Mouse (Mus musculus) intestine, embryonic 15.5 days (tissue): ENCODE data around the gene Rcor3. TPM values are rescaled to one million over a fixed set of nuclear protein-coding genes. Genes with fewer than 3 reads are reported as not detected.
A peak's percentile ranks its signal among the peaks of the same experiment; 100 is the strongest.

Source experiments
- ATAC-seq: fragments of 200-750 bp; cut with Nextera tagmentation; 2 replicates; pipeline ENCODE4 v1.8.0; 2017; ENCODE audit warnings: moderate TSS enrichment, moderate library complexity
- H3K27ac ChIP-seq: fragments of 300-500 bp; sonication (generic); 2 replicates; pipeline ENCODE4 v1.5.1; 2015; ENCODE audit warnings: mild to moderate bottlenecking, inconsistent platforms
- H3K27me3 ChIP-seq: fragments of 300-500 bp; sonication (generic); replicated peaks from 2 replicates; pipeline ENCODE4 v1.6.1; 2015; ENCODE audit warnings: inconsistent platforms
- H3K36me3 ChIP-seq: fragments of 300-500 bp; sonication (generic); 2 replicates; pipeline ENCODE4 v1.6.1; 2015; ENCODE audit warnings: inconsistent platforms
- H3K4me1 ChIP-seq: fragments of 300-500 bp; sonication (generic); replicated peaks from 2 replicates; pipeline ENCODE4 v1.6.1; 2015; ENCODE audit warnings: inconsistent platforms
- H3K4me2 ChIP-seq: fragments of 300-500 bp; sonication (generic); replicated peaks from 2 replicates; pipeline ENCODE4 v1.6.1; 2015; ENCODE audit warnings: mild to moderate bottlenecking, inconsistent platforms
- H3K4me3 ChIP-seq: fragments of 300-500 bp; sonication (generic); replicated peaks from 2 replicates; pipeline ENCODE4 v1.5.1; 2015; ENCODE audit warnings: inconsistent platforms
- H3K9ac ChIP-seq: fragments of 300-500 bp; sonication (generic); 2 replicates; pipeline ENCODE4 v1.6.1; 2015; ENCODE audit warnings: inconsistent platforms
- H3K9me3 ChIP-seq: fragments of 300-500 bp; sonication (generic); 2 replicates; pipeline ENCODE4 v1.6.1; 2016; ENCODE audit warnings: inconsistent platforms
- WGBS: fragments of 180-500 bp; shearing (Covaris S2); methylation state at CpG from one replicate; pipeline ENCODE4 v1.1.7; 2015; 5-methylcytosine and 5-hydroxymethylcytosine counted together
- polyA plus RNA-seq: library from polyadenylated mRNA; unstranded; fragments of >200 nt; fragmentation: Nextera tagmentation; extraction: Ambion mirVana; gene quantifications from 2 replicates; pipeline ENCODE4 v1.2.1, GENCODE M21; 2015

The Rcor3 gene
- polyA plus RNA-seq, 1 experiment from 2014 or later: 21.4 TPM

DNA sequence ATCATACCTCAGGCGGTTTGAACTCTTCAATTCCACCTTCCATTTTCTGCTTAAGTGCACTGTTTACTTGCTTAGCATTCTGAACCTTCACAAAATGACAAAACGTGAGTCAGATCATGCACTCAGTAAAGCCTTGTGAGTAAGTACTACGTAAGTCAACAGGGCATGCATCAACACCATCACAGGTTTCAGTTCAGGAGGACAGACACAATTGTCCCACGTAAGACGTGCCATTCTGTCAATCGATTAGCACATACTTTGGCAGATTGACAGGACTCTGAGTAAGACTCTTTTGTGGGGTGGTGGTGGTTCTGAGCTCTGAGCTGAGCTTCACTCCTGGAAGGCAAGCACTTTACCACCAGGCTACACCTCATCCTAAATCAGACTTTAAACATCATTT lies 21.6 kb downstream of the Rcor3 start:
- ATAC-seq: no peak
- H3K4me1 ChIP-seq: no peaks in the 10 kb centered on the region
- H3K27ac ChIP-seq: no peak overlapping the region
- H3K9me3 ChIP-seq: no peaks in the 10 kb centered on the region
- no peak overlapping the region for H3K4me3 ChIP-seq
- H3K4me2 ChIP-seq: no peak overlapping the region
- no peaks in the 10 kb centered on the region for H3K27me3 ChIP-seq
- H3K36me3 ChIP-seq: peaks cover 21% of the 10 kb centered on the region
- WGBS: 92% methylated on average over 6 of the region's 6 CpGs
- H3K9ac ChIP-seq: no peak overlapping the region

DNA sequence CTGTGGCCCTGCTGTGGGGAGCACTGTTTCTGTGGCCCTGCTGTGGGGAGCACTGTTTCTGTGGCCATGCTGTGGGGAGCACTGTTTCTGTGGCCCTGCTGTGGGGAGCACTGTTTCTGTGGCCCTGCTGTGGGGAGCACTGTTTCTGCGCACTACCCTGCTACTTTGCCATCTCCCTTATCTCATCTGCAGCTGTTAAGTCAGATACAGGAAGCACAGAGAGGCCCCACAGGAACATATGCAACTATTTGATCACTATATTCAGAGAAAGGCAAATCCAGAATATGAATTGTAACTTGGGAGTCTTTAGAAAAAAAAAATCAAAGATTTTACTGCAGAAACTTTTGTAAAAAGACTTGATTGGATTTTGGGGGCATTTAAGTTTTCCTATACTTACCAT lies 22.5 kb downstream of the Rcor3 start:
- H3K9ac ChIP-seq: no peak overlapping the region
- H3K4me1 ChIP-seq: no peaks in the 10 kb centered on the region
- no peak overlapping the region for H3K27ac ChIP-seq
- H3K9me3 ChIP-seq: no peaks in the 10 kb centered on the region
- WGBS: 94% methylated on average over 1 of the region's 1 CpGs
- peaks cover 20% of the 10 kb centered on the region for H3K36me3 ChIP-seq
- no peak overlapping the region for H3K4me2 ChIP-seq
- ATAC-seq: no peak
- H3K27me3 ChIP-seq: no peaks in the 10 kb centered on the region
- H3K4me3 ChIP-seq: no peak overlapping the region

DNA sequence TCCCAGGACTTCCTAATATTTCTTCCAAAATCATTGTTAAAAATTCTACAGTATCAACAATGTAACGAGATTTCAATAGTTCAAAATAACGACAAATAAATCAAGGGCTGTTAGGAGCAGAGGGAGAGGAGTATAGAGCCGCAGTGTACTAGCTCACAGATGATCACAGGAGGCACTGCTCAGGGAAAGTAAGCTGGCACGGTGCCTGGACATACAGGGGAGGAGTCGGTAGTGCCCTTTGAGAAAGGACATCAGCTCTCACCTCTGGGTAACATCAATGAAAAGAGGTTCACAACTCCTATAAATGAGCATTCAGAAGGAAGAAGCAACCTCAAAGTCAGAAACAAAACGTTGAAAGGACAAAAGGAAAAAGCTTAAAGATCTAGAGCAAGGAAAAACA lies 28.7 kb downstream of the Rcor3 start:
- 61% methylated on average over 6 of the region's 6 CpGs for WGBS
- H3K4me3 ChIP-seq: no peak overlapping the region
- H3K27me3 ChIP-seq: no peaks in the 10 kb centered on the region
- H3K4me1 ChIP-seq: no peaks in the 10 kb centered on the region
- H3K36me3 ChIP-seq: peaks cover 9% of the 10 kb centered on the region; the same call in 1 of the 2 replicates
- no peak for ATAC-seq
- no peak overlapping the region for H3K9ac ChIP-seq
- H3K4me2 ChIP-seq: no peak overlapping the region
- H3K9me3 ChIP-seq: no peaks in the 10 kb centered on the region
- H3K27ac ChIP-seq: no peak overlapping the region

- Histone ChIP-seq H3K4me2 (no peak overlapping the region), H3K4me1 (no peaks in the 10 kb centered on the region), H3K9me3 (no peaks in the 10 kb centered on the region), H3K9ac (no peak overlapping the region), H3K27me3 (no peaks in the 10 kb centered on the region), H3K27ac (no peak overlapping the region), H3K4me3 (no peak overlapping the region), H3K36me3 (peaks cover 6% of the 10 kb centered on the region; the same call in 1 of the 2 replicates)
- WGBS: 19% methylated on average over 2 of the region's 2 CpGs
- peak; percentile 89 for ATAC-seq
These were observed 30.5 kb downstream of the Rcor3 start for GRCm38 (mm10) chr1:192107352-192107751.

- no peak overlapping the region for H3K27ac ChIP-seq
- H3K4me3 ChIP-seq: no peak overlapping the region
- 0 out of 2 replicates have a peak, but pooled peaks cover 3% of the 10 kb centered on the region for H3K4me1 ChIP-seq
- no peak for ATAC-seq
- peaks cover 6% of the 10 kb centered on the region; the same call in 1 of the 2 replicates for H3K36me3 ChIP-seq
- H3K9ac ChIP-seq: no peak overlapping the region
- H3K4me2 ChIP-seq: no peak overlapping the region
- 84% methylated on average over 4 of the region's 4 CpGs for WGBS
- no peaks in the 10 kb centered on the region for H3K9me3 ChIP-seq
- H3K27me3 ChIP-seq: no peaks in the 10 kb centered on the region
These were observed 31.9 kb downstream of the Rcor3 start for GRCm38 (mm10) chr1:192105902-192106389.

GRCm38 (mm10) chr1:192104021-192104420 lies 33.8 kb downstream of the Rcor3 start:
- H3K4me2 ChIP-seq: no peak overlapping the region
- WGBS: 96% methylated on average over 9 of the region's 9 CpGs
- peak; percentile 57; the same call in 1 of the 2 replicates for ATAC-seq
- 0 out of 2 replicates have a peak, but pooled peaks cover 3% of the 10 kb centered on the region for H3K4me1 ChIP-seq
- no peaks in the 10 kb centered on the region for H3K27me3 ChIP-seq
- H3K4me3 ChIP-seq: no peak overlapping the region
- no peak overlapping the region for H3K27ac ChIP-seq
- H3K9me3 ChIP-seq: no peaks in the 10 kb centered on the region
- no peak overlapping the region for H3K9ac ChIP-seq
- H3K36me3 ChIP-seq: peaks cover 5% of the 10 kb centered on the region

- Histone ChIP-seq H3K4me3 (no peak overlapping the region), H3K27me3 (no peaks in the 10 kb centered on the region), H3K9me3 (no peaks in the 10 kb centered on the region), H3K4me1 (0 out of 2 replicates have a peak, but pooled peaks cover 3% of the 10 kb centered on the region), H3K36me3 (peaks cover 5% of the 10 kb centered on the region), H3K4me2 (no peak overlapping the region), H3K9ac (no peak overlapping the region), H3K27ac (no peak overlapping the region)
- 84% methylated on average over 6 of the region's 6 CpGs for WGBS
- ATAC-seq: no peak
These were observed 34.7 kb downstream of the Rcor3 start for GRCm38 (mm10) chr1:192103176-192103575.

- Histone ChIP-seq H3K27ac (no peak overlapping the region), H3K4me1 (0 out of 2 replicates have a peak, but pooled peaks cover 3% of the 10 kb centered on the region), H3K9me3 (no peaks in the 10 kb centered on the region), H3K4me2 (no peak overlapping the region), H3K36me3 (peaks cover 5% of the 10 kb centered on the region), H3K4me3 (no peak overlapping the region), H3K27me3 (no peaks in the 10 kb centered on the region), H3K9ac (no peak overlapping the region)
- peak; percentile 79 for ATAC-seq
- 60% methylated on average over 8 of the region's 8 CpGs for WGBS
These were observed 36.5 kb downstream of the Rcor3 start for GRCm38 (mm10) chr1:192101359-192101758.

DNA sequence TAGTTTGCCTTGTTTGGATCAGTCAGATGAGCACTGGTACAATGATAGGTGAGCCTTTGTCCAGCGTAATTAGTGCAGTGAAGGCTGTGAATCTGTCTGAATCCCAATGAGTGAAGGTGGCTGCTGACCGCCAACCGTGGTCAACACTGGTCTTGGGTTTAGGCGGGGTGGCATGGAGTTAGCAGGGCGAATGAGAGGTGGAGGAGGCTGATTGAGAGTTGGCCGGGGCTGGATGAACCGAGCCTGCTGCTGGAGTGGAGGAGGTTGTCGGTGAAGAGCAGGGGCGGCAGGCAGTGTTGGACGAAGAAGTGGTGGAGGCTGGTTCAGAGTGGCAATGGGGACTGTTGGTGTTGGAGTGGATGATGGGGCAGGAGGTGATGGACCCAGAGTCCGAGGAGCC lies 37.1 kb downstream of the Rcor3 start:
- Histone ChIP-seq H3K4me2 (no peak overlapping the region), H3K27me3 (no peaks in the 10 kb centered on the region), H3K36me3 (peaks cover 5% of the 10 kb centered on the region), H3K9me3 (no peaks in the 10 kb centered on the region), H3K4me3 (no peak overlapping the region), H3K9ac (no peak overlapping the region), H3K27ac (no peak overlapping the region), H3K4me1 (0 out of 2 replicates have a peak, but pooled peaks cover 3% of the 10 kb centered on the region)
- ATAC-seq: no peak
- whole genome bisulfite sequencing: 92% methylated on average over 11 of the region's 11 CpGs

GRCm38 (mm10) chr1:192095626-192096025 lies 42.2 kb downstream of the Rcor3 start:
- Histone ChIP-seq H3K4me2 (no peak overlapping the region), H3K9me3 (no peaks in the 10 kb centered on the region), H3K27me3 (no peaks in the 10 kb centered on the region), H3K9ac (no peak overlapping the region), H3K27ac (no peak overlapping the region), H3K4me3 (no peak overlapping the region), H3K36me3 (peaks cover 2% of the 10 kb centered on the region), H3K4me1 (peaks cover 6% of the 10 kb centered on the region; the same call in 1 of the 2 replicates)
- WGBS: 85% methylated on average over 5 of the region's 5 CpGs
- no peak for ATAC-seq

DNA sequence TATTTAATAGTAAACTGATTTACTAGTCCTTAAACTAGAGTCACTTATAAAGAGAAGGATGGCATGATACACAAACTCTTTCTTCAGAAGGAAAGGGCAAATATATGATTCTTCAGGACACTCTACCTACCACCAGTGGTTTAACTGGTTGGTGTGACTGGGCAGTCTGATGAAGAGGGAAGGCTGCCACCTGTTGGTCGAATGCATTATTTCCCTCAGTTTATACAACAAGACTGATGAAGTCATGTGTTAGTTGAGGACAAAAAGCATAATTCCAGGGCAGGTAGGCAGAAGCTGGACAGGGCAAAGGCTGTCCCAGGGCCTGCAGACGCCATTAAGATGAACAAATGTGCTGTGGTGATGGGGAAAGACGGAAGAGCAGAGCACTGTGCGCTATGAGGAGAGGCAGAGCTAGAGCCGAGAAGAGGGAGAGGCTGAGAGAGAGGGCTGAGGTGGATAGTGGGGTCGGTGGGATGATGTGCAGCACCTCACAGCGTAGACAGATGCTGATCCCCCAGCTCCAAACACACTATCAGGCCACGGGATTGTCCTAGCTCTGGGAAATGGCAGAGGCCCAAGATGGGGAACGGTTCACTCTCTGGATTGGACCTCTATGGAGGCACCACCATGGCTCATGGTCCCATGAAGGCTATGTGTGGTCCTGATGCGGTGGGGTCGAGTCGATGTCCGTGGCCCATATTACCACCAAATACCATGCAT lies 43.3 kb downstream of the Rcor3 start:
- no peaks in the 10 kb centered on the region for H3K9me3 ChIP-seq
- ATAC-seq: no peak
- no peaks in the 10 kb centered on the region for H3K27me3 ChIP-seq
- H3K4me2 ChIP-seq: no peak overlapping the region
- H3K9ac ChIP-seq: no peak overlapping the region
- peaks cover 14% of the 10 kb centered on the region; the same call in 1 of the 2 replicates for H3K4me1 ChIP-seq
- WGBS: 63% methylated on average over 13 of the region's 13 CpGs
- H3K36me3 ChIP-seq: no peaks in the 10 kb centered on the region
- H3K27ac ChIP-seq: no peak overlapping the region
- H3K4me3 ChIP-seq: no peak overlapping the region

DNA sequence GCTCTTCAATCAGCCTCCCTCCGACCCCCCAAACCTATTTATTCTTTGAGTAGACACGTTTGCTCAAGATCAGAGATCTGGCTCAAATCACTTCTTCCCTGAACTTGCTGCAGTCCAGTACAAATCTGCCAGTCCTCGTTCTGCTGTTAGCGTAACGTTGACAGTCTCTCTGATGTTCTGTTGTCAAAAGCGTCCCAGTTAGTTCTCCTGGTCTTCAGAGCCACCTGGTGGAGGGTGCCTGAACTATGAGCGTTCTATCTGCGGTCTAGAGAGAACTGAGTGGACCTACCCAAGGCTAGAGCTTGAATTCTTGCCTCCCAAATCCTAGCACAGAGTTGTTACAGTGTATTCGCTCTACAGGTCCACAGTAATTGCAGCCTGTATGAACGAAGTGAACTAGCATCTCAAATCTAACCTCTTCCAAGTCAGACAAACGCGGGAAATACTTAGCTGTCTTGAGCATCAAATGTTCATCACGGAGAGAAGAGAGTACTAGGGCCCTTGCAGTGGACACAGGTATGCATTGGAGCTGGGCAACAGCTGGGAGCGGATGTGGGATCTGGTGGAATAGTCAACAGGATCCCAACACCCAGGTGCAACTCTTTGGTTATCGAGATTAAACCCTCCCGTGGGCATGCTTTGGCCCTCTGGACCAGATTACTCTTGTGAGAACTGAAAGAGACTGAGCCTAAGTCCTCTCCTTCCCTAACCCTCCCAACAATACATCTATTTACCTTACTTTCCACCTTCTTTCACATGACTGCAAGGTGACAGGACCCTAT lies 44.8 kb downstream of the Rcor3 start:
- ATAC-seq: peak; percentile 89
- no peaks in the 10 kb centered on the region for H3K27me3 ChIP-seq
- H3K4me3 ChIP-seq: peak overlapping the region; percentile 70
- 29% methylated on average over 16 of the region's 16 CpGs for whole genome bisulfite sequencing
- peak overlapping the region; percentile 85; the same call in 1 of the 2 replicates for H3K9ac ChIP-seq
- H3K9me3 ChIP-seq: no peaks in the 10 kb centered on the region
- peaks cover 20% of the 10 kb centered on the region; the same call in 1 of the 2 replicates for H3K4me1 ChIP-seq
- peak overlapping the region; percentile 92; the same call in 1 of the 2 replicates for H3K27ac ChIP-seq
- H3K4me2 ChIP-seq: peak overlapping the region; percentile 86
- no peaks in the 10 kb centered on the region for H3K36me3 ChIP-seq
